Mouse (Mus musculus): ENCODE data around the gene Grk4.

The Grk4 gene

GRCm38 (mm10) chr5:34659686-34660590, at the start of gene Grk4, which contains the start of gene Nop14:
TSS of gene Grk4 (plus strand) at chr5:34660379.
TSS of gene Nop14 (minus strand) at chr5:34660148.
- DNase-seq = peak; percentile 100

- no peak for DNase-seq
These were observed 27.2 kb upstream of the Grk4 start for GRCm38 (mm10) chr5:34632996-34633395.

- no peak for DNase-seq
These were observed 26.5 kb upstream of the Grk4 start for GRCm38 (mm10) chr5:34633641-34634040.

- no peak for DNase-seq
These were observed 25.3 kb upstream of the Grk4 start for GRCm38 (mm10) chr5:34634746-34635400.

- DNase-seq = no peak
These were observed 24.4 kb upstream of the Grk4 start for GRCm38 (mm10) chr5:34635665-34636192.

GRCm38 (mm10) chr5:34636481-34637287, 23.5 kb upstream of the Grk4 start, which contains the start of gene Mfsd10:
TSS of gene Mfsd10 (minus strand) at chr5:34637212.
- DNase-seq = peak; percentile 88

GRCm38 (mm10) chr5:34637591-34638156, 22.5 kb upstream of the Grk4 start:
- DNase-seq = no peak

GRCm38 (mm10) chr5:34641991-34642390, 18.2 kb upstream of the Grk4 start:
- DNase-seq = no peak

GRCm38 (mm10) chr5:34642932-34643331, 17.2 kb upstream of the Grk4 start:
- peak; percentile 78 for DNase-seq

- peak; percentile 64 for DNase-seq
These were observed 12.6 kb upstream of the Grk4 start for GRCm38 (mm10) chr5:34647581-34647980.

- no peak for DNase-seq
These were observed 7.2 kb upstream of the Grk4 start for GRCm38 (mm10) chr5:34652961-34653360.

- no peak for DNase-seq
These were observed 5.3 kb upstream of the Grk4 start for GRCm38 (mm10) chr5:34654881-34655280.

GRCm38 (mm10) chr5:34657556-34657955, 2.6 kb upstream of the Grk4 start:
- no peak for DNase-seq

- DNase-seq = no peak
These were observed 482 bp downstream of the Grk4 start for GRCm38 (mm10) chr5:34660591-34661130.

- no peak for DNase-seq
These were observed 1.7 kb downstream of the Grk4 start for GRCm38 (mm10) chr5:34661909-34662308.

- DNase-seq = no peak
These were observed 3.1 kb downstream of the Grk4 start for GRCm38 (mm10) chr5:34663231-34663630.

- no peak for DNase-seq
These were observed 9.3 kb downstream of the Grk4 start for GRCm38 (mm10) chr5:34669493-34669892.

- DNase-seq = no peak
These were observed 10.1 kb downstream of the Grk4 start for GRCm38 (mm10) chr5:34670280-34670679.

- no peak for DNase-seq
These were observed 29.7 kb downstream of the Grk4 start for GRCm38 (mm10) chr5:34689868-34690267.

- DNase-seq = no peak
These were observed 32.6 kb downstream of the Grk4 start for GRCm38 (mm10) chr5:34692782-34693181.

- DNase-seq = no peak
These were observed 35.3 kb downstream of the Grk4 start for GRCm38 (mm10) chr5:34695521-34695920.

- no peak for DNase-seq
These were observed 48.3 kb downstream of the Grk4 start for GRCm38 (mm10) chr5:34708436-34708835.

Data from right cerebral cortex, adult 18-20 months (tissue).